Mouse (Mus musculus) testis, adult 2 months (tissue): ENCODE results near the gene Wdtc1.

Experiments used
- CTCF ChIP-seq: fragments of 200-500 bp; IDR thresholded peaks from 2 replicates; pipeline ENCODE4 v1.5.1; 2012; ENCODE audit warnings: low read depth, mild to moderate bottlenecking, inconsistent platforms, low read length, moderate library complexity; ENCODE audit not compliant: control insufficient read depth, insufficient read depth, insufficient replicate concordance
- POLR2A ChIP-seq: fragments of 200-500 bp; IDR thresholded peaks from 2 replicates; pipeline ENCODE4 v1.6.1; 2012; ENCODE audit warnings: low read depth, mild to moderate bottlenecking, inconsistent platforms, low read length, moderate library complexity; ENCODE audit not compliant: control insufficient read depth

GRCm38 (mm10) chr4:133242710-133243109 lies 110.6 kb downstream of the Wdtc1 start:
- no peak for TF ChIP-seq POLR2A
- TF ChIP-seq CTCF, result no peak
